Mouse (Mus musculus) left cerebral cortex, adult 11 months (tissue): Measurements from ENCODE around the gene Cfap298.

Experiments used
- DNase-seq: peaks from one replicate; pipeline ENCODE4 v3.0.0; 2022; ENCODE audit warnings: low spot score

The Cfap298 gene

DNA sequence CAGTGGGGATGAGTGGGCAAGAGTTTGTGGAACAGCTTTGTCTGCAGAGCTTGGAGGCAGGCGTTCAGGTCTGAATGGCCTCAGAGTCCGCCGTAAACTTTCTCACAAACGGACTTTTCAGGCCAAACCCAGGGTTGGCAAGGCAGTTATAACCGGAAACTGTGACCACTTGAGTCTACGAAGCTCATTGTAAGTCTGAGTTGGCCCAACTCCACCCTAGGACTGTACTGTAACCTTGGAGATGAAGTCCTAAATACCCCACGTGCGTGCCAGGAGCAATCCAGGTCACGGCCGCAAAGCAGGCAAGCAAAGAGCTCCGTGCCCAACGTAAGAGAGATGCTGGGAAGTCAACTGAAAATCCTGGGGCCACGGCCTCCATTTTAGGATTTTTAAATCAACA, 23.1 kb downstream of the Cfap298 start:
- DNase-seq = no peak

DNA sequence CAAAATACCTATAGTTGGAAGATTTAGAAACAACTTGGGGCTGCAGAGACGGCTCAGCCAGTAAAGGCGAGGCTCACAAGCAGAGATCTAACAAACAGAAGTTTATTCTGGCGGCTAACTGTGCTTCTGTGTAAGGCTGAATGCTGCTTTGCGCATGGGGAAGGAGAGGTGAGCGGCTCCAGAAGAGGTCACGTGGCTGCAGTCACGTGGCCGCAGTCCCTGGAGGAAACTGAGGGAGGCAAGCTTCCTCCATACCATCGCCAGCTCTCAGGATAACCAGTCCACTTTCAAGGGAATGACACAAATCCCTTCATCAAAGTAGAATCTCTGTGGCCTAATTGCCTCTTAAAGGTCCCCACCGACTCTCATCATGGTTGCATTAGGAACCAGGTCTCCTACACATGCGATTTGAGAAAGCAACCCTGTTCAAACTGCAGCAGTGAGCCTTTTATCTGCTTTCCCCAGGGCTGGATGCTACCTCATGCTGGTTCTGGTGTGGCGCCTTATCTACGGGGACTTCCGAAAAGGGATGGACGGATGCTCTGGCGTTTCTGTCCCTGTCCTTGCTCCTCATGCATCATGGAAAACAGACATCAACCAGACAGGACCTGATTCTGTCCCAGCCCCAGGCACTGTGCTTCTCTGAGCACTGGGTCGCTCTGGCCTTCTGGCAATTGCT, 23.9 kb downstream of the Cfap298 start:
- DNase-seq = no peak

DNA sequence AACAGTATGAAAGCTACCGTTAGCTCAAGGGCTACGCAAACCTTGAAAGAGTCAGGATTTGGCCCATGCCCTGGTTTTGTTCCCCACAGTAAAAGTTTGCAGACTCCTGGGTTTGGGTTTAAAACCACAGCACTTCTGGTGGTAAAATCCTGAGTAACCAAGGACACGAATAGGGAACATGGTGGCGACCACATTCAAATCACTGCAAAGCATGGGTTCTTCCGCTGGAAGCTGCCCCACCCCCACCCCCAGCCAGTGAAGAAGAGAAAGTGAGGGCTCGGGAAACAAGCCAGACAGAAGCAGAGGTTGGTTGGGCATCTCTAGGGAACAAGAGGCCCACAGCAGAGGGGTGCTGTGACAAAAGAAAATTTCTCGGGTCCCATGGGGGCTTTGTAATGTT, 27.7 kb downstream of the Cfap298 start:
- no peak for DNase-seq

DNA sequence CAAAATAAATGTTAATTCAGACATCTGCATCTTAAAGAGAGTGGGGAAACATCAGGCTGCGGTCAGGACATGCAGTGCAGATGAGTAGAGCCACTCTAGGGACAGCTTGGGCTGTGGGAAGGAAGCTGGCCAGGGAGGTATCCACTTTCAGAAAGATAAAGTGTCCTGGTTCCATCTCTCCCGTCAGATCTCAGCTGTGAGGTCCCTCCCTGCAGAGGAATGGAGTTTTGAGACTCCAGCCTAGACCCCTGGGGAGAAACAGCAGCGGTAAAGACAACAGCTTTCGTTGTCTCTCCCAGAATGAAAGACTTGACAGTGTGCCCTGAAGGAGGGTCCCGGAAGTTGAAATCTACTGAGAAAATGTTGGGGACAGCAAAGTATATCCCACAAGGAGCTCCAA, 31.6 kb downstream of the Cfap298 start:
- DNase-seq = no peak

DNA sequence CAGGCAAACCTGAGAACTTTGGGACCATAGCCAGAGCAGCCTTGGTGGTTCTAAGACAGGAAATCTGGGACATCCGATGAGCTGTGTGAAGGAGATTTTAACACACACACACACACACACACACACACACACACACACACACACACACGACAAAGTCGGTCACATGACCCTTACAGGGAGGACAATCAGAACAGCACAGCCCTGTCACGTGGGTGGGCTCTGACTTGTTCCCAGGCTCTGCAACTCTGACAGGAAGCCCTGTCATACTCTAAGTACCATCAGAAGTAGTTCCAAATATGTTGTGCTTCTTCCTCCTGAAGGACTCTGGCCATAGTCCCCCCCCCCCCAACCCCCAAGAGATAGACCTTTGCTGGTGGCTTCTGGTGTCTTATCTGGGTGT, 33.5 kb downstream of the Cfap298 start:
- no peak for DNase-seq

DNA sequence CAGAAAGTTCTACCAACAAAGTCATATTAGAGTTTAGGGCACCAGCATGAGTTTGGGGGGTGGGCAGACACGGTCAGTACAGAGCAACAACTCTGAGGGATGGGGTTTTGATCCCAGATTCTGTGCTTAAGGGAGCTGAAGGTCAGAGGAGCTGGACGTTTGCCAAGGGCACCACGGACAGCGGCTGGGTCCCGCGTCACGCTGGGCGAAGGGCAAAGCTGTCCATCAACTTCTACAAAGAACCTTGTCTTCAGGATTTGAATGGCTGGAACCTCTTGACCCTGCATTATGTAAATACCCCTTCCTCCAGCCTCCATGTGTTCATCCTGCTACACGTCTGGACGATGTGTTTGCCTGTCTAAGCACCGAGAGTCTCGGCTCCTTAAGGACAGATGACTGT, 35.4 kb downstream of the Cfap298 start:
- DNase-seq = no peak

DNA sequence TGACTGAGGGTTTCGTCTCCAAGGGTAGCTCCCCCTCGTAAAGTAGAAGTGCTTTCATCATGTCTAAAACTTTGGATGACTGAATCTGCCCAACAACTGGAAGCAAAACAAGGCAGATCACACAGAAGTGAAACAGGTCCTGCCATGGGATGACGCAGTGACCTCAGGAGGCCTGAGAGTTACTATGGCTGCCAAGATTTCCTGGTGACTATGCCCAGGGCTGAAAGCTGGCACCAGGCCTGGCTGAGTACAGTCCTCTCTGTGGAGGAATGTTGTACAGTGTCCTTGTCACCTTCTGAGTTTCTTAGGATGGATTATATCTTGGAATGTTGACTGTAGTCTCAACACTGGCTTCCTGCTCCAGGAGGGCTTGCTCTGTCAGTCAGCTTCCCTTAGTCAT, 37.3 kb downstream of the Cfap298 start:
- DNase-seq = no peak

DNA sequence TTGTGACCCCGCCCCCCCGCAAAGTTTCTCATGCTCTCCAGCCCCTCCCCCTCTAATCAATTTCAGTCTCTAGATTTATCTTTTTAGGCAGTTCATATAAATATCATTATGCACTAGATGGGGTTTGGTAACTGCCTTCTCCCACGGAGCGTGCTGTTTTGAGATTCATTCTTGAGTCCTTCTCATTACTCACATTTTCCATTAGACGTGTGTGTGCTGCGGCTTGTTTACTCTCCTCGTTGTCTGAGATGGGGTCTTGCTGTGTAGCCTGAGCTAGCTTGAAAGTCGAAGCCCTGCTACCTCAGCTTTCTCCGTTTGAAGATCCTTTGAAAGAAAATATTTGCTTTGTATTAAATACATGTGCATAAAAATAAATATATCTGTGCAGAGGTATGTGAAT, 41.1 kb downstream of the Cfap298 start:
- DNase-seq = no peak

DNA sequence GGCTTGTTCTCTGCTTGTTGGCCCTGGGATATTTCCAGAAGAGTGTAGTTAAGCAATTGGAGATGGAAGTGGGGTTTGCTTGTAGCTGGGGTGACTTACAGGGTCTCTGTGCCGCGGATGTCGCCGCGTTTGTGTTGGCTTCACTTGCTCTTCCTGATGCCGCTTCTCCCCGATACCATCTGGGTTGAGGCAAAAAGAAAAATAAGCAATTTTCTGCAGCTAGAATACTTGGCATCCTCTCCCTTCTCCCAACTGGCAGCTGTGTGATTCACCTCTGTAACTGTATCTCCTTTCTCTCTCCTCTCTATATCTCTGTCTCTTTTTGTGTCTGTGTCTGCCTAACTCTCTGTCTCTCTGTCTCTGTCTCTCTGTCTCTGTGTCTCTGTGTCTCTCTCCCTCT, 41.9 kb downstream of the Cfap298 start:
- no peak for DNase-seq

DNA sequence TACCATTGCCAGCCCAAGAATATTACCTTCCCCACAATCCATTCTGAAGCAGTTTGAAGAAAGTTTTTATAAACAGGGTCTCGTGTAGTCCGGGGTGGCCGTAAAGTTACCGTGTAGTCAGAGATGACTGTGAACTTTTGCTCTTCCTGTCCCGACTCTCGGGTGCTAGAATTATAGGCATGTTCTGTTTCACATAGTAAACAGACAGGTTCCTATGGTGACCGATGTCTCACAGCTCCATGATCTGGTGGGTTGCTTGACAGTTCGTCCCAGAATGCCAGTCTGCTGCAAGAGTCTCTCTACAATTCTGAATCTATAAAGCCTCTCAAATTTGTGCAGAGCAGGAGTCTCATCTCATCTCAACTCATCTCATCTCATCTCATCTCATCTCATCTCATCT, 42.8 kb downstream of the Cfap298 start:
- no peak for DNase-seq

DNA sequence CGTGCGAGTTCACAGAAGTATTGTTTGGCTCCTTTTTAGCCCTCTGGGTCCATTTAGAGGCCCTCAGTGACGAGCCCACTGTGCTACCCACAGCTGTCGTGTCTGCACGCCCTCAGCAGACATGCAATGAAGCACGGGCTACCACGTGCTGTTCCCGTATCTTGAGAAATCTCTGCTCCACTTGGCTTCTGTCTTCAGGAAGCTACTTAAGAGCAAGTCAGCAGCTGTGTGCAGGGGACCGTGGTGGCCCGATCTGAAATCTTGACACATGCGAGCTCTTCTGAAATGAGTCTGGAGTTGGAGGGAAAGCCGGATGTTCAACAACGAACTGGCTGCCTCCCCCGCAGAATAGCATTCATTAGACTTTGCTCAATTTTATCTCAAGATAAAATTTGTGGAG, 43.3 kb downstream of the Cfap298 start:
- no peak for DNase-seq

DNA sequence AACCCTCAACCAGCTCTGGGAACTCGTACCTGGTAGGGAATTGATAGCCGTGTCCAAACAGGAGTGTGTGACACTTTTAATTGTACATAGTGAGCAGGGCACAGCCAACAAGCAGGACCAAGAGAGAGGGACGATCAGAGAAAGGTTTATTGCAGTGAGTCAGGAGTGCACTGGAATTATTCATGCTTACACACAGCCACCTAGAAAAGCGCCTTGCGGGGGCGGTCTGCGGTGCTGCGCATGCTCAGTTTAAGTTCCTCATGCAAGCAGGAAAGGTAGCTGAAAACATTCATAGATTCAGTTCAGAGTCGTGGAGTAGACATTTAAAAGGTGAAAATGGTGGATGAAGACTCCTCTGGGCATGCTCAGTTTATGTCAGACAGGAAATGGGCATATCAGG, 44.2 kb downstream of the Cfap298 start:
- no peak for DNase-seq

DNA sequence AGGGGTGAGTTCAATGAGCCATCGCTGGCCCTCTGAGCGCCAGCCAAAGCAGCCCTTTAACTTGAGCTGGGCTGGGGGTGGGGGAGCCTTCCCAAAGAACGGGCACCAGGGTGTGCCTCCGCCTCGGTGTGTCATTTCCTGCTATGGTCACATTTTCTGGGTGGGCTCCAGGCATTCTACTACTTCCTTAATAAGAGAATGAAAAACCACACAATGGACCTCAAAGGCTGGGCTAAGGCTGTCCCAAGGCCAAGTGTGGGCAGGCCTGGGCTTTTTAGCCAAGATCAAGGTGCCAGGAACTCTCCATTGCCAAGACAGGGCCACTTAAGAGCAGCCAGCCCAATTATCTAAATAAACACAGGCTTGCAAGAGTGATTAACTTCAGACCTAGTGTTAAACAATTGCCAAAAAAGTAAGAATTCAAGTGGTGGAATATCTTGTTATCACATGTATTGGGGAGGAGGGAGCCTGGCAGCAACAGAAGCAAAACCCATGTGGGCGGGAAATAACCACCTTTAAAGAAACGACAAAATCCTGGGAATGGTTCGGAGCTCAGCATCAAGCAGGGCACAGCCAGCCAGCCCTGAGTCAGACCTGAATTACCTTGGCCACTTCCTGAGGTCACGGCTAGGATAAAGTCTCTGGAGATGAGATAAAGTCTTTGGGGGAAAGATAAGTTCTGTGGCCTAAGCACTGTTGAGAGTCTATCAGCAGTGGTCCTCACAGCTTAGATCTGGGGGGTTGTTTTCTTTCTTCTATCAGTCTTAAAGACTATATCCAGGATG, 48.9 kb downstream of the Cfap298 start:
- no peak for DNase-seq

DNA sequence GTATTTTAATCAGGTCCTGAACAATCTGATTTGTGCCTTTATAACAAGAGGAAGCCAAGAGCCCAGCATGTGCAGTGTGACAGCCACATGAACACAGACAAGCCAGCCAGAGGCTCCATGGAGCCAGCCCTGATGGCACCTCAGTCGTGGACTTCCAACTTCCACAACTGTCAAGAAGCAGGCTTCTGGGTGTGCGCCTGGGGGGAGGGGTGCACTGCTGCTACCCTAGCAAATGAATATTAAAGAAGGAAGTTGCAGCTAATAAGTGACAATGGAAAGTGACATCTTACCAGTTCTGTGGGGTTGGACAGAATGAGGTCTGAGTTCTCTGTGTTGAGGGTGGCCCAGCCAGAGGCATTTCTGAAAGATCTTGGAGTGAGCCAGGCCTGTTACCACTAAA, 49.6 kb downstream of the Cfap298 start:
- DNase-seq = no peak

DNA sequence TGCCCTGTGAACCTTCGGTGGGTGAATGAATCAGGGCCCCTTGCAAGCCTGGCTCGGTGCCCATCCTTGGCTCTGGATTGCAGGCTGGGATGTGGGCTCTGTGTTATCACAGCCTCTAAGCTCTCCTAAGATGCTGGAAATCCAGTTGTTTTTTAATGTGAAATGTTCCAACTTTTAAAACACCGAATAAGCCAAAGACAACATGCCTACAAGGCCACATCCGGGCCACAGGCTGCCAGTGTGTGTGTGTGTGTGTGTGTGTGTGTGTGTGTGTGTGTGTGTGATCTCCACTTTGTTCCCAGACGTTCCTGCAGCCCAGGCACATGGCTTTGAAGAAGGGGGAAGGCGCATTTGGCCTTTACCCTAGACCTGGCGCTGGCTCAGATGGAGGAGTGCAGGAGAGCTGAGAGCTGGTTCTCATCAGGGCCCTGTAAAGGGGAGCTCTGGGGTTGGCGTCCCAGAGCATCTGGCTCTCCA, 52.4 kb downstream of the Cfap298 start:
- no peak for DNase-seq

DNA sequence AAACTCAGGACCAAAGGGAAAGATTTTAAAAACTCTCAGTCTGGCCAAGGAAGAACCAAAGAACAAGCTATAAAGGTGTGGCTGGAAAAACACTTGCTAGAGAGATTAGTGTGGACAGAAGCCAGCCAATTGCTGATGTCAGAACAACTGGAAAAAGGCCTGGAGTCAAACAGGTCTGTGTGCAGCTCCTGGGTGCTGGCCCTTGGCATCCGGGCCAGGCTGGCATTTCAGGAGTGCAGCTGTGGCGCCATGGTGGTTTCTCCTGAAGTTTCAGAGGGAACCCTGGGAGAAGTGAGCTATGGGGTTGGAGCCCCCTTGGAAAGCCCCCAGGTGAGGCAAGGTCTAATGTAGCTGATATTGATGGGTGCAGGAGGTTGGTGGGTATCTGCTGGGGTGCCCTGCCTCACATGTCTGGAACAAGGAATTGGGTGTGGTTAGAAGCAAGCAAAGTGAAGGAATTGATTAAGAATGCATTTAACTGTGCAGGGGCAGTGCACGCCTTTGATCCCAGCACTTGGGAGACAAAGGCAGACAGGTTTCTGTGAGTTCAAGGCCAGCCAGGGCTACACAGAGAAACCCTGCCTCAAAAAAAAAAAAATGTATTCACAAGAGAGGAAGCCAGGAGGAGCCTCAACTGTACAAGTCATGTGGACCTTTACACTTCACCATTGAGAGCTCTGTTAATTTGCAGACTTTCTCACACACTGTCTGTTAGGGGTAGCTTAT, 56.6 kb downstream of the Cfap298 start:
- no peak for DNase-seq
